Mouse (Mus musculus): ENCODE measurements at regions not wholly inside any gene's neighbourhood (a gene's known extent, or its start where the extent isn't known, plus 50 kb on each side); places are given as distances from the start of the nearest gene placed in this dataset.

DNA sequence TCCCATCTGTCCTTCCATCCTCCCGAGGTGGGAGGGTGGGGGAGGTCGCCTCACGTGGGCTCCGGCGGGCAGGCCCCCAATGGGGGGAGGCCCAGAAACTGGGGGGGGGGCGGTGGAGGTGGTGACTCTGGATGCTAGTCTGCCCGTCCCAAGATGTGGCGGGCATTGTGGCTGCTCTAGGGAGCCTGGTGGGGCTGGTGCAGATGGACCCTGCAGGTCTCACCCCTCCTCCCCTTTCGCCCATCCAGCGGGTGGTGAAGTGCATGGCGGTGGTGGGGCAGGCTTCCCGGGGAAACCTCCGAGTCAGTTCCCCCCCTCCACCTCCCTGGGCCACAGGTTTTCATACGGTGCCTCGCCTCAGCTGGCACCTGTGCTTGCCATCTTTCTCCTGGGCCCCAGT, 88.6 kb downstream of the Inhba start:
- DNase-seq (ENCODE audit: low spot score in 2 of 2): no peak
- intact Hi-C loops (cut with DNase I): no loop called here

DNA sequence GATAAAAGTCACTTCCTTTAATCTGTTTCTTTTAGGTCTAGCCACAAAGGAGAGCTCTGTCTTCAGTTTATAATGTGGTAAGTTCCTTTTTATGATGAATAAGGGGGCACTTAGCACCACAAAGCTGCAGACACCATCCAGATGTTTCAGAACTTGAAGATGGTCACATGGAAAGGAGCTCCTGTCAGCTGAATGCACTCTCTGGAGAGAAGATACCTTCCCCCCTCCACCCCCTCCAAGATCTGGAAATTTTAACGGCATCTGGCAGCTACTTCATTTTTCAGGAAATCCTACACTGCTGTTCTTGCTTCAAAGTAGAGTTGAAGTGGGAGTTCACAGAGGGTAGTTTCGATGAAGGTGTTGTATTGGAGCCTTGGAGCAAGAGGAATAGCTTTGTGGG, 103.2 kb downstream of the Inhba start:
- intact Hi-C loops (cut with DNase I): no loop called here
- no peak for DNase-seq (ENCODE audit: low spot score in 2 of 2)

DNA sequence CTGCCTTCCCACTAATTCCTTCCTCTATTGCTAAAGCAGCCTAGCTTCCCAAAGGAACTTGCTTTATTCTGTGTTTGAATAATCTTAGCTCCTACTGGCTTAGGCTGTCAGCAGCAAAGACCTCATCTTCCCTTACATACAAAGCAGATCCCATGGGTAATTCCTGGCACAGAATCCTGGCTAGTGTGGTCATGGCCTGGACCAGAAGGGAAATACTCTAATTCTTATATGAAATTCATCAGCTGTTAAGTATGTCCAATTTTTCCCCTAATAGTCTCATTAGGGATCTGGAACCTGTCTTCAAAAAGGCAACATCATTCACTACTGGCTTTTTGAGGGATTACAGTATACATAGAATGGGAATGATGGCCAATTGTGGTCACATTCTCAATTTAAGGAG, 135.0 kb downstream of the Inhba start:
- DNase-seq (ENCODE audit: low spot score in 2 of 2): no peak
- intact Hi-C loops (cut with DNase I): no loop called here

DNA sequence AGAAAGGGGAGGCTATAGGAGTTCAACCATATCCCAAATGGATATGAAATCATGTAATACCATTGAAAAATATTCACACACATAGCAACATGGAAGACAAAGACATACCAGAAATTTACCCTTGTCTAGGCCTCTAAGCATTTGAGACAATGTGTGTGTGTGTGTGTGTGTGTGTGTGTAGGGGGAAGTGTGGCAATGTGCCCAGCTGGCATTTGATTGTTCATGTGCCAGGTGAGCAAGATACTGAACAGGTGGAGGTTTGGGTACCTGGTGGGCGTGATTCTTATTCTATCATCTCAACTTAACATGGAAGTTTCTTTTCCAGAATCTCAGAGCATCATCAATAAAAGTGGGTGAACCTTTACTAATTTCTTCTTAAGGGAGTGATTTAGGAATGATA, 143.3 kb downstream of the Inhba start:
- no peak for DNase-seq (ENCODE audit: low spot score in 2 of 2)
- intact Hi-C loops (cut with DNase I): no loop called here

DNA sequence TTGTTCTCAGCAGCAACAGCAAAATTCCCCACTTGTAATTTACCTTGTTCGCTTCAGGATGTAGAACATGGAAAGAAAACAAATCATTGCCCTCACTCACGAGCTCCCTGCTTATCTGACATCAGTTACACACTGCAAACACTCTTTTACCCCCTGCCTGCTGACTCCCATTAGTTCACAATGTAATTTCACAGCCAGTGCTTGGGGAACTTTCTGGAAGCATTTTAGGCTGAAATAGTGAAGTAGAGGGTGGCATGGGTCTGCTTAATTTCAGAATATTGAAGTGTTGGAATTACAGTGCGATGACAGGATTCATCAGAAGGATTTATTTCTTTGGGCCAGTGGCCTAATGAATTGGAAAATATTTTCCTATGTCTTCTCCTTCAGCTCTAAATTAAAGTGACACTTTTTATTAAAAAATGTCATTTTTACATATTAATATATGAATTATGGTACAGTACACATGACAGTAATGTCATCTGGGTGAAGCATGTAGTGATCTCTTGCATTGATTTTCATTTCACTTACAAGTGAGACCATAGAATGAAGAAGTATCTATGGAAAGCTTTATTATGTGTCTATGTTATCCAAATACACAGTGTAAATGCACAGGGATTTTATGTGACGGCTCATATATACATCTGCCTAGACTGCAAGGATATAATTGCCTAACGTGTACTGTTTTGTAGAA, 153.7 kb downstream of the Inhba start:
- DNase-seq (ENCODE audit: low spot score in 2 of 2): no peak
- intact Hi-C loops (cut with DNase I): no loop called here

DNA sequence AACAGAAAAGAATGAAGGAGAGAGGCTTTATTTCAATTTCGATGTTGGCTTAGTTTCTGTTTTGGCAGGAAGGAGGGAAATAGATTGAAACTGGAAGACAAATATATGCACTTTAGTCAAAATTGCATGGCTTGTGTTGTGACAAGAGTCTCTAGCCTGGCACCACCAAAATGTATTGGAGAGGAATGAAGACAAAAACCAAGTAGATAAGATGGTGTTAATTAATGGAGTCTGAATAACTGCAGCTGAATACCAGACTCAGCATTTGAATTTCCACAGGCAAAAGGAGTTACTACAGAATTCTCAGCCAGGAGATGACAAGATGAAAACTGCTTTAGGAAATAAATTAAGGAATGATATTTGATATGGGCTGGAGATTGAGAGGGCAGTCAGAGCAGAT, 185.0 kb downstream of the Inhba start:
- DNase-seq (ENCODE audit: low spot score in 2 of 2): no peak

DNA sequence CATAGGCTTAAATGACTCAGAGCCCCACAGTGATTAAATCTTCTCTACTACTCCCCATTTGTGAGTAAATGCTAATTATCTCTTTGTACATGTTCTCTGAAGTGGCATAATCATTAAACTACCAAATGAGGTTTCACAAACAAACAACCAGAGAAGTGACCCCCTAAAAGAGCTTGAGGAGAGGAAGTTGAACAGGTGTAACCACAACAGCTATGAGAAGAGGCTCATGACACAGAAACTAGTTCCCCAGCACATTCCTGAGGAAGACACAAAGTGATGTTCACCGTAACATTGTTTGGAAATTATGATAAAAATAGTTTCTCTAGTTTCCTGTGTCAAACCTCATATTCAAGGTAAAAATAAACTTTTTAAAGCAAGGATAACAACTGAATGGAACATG, 188.4 kb downstream of the Inhba start:
- intact Hi-C loops (cut with DNase I): no loop called here
- no peak for DNase-seq (ENCODE audit: low spot score in 2 of 2)

More for the DNA sequence above, 185.0 kb downstream of the Inhba start:
- intact Hi-C loops (cut with DNase I): no loop called here

DNA sequence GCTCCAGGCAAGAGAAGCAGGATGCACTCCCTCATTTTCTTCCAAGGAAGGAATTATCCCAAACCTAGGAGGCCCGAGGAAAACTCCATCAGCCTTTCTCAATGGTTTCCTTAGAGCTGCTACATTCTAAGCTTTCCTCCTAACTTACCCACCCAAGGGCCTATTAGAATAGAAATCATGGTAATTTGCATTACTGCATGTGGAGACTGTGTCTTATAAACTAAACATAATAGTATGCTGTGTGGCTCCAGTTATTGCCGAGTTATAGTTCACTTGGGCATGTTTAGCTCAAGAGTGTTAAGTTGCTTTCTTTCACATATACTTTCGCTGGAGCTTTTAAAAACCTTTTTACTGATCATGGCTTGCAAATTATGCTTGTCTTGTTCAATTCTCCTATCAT, 191.5 kb downstream of the Inhba start:
- intact Hi-C loops (cut with DNase I): no loop called here

DNA sequence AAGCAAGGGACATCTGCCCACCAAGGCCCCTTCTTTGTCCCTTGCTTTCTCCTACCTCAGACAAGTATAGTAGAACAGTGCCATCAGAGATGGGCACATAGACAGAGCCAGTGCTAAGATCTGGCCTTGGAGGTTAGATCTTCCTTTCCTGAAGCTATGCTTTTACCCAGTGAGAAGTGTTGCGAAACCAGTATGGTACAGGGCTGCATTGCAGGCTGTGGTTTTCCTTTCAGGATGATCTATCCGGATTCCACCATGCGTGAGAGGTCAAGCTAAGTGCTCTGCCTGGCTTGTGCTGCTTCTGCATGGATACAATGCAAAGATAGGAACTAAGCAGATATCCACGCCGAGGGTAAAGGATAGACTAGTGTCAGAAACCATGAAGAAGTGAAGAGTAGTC, 192.4 kb downstream of the Inhba start:
- DNase-seq (ENCODE audit: low spot score in 2 of 2): no peak
- intact Hi-C loops (cut with DNase I): no loop called here

More for the DNA sequence above, 191.5 kb downstream of the Inhba start:
- no peak for DNase-seq (ENCODE audit: low spot score in 2 of 2)

DNA sequence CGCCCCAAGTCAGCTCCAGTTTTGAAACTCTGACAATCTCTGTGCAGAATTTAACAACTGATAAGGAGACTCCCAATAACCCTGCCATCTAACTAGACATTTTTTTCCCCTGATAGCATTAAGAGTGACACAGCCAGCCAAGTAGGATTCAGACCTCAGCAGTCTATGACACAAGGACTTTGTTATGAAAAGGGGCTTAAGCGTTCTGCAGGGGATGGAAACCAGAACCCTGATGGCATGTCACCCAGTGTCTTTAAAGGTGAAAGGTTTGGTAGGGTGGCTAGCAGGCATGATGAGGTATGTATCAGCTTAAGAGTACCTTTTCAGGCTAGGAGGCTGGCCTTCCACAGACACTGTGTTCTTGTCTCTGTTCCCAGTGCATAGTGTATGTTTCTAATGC, 199.8 kb downstream of the Inhba start:
- intact Hi-C loops (cut with DNase I): no loop called here
- no peak for DNase-seq (ENCODE audit: low spot score in 2 of 2)

DNA sequence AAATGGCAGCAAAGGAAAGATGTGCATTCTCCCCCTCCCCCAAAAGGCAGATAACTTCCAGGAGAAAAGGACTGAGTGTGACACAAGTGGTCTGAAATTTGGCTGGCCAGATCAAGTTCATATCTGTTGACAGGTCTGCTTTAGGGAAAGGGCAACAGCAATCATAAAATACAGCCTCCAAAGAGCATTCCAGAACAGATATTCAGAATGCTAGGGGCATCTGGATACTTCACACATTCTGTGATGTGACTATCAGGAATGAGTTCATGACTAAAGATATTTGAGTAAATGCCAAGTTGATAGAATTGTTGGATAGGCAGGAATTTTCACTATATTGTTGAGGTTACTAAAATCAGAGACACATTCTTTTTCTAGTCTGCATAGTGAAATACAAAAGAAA, 208.2 kb downstream of the Inhba start:
- no peak for DNase-seq (ENCODE audit: low spot score in 2 of 2)
- intact Hi-C loops (cut with DNase I): no loop called here

DNA sequence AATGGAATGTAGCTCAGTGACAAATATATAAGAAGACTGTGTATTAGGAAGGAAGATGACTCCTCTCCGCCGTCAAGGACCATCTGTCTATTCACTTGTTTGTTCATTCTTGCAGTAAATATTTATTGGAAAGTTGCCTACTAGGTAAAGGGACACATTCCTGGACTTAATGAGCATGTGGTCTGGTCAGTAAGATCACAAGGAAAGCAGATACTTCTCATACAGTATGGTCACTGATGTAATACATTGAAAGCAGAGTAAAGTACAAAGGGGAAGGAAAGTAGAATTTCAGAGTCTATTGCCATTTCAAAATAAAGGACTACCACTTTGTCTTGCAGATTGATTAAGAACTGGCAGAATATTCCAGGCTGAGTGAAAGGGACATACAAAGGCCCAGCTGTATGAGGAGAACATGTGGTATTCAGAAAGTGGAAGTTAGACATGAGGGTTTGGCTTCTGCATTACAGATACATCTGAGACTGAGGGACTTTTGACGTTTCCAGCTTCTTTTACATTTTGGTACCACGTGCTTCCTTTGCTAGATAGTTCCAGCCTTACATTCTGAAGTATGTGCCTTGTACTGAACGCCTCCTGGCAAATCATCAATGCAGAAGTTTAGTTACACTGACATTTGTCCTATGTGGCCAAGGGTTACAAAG, 211.4 kb downstream of the Inhba start:
- no peak for DNase-seq (ENCODE audit: low spot score in 2 of 2)
- intact Hi-C loops (cut with DNase I): no loop called here

DNA sequence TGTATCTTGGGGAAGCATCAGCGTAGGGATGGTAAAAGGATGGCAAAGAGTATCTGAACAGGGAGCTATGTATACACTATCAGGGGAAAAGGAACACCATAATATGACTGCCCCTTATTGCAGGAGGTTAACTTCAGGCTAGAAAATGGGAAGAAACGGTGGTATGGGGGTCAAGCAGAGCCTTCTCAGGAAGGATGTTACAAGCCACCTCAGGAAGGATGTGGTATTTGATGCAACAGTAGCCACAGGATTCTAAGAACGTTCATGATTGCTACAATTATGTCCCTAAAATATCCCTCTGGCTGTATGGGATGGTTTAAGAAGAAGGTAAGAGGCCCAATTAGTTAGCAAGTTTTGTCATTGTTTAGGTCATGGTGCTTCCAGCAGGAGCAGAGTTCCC, 249.5 kb downstream of the Inhba start:
- DNase-seq (ENCODE audit: low spot score in 2 of 2): no peak
- intact Hi-C loops (cut with DNase I): no loop called here

DNA sequence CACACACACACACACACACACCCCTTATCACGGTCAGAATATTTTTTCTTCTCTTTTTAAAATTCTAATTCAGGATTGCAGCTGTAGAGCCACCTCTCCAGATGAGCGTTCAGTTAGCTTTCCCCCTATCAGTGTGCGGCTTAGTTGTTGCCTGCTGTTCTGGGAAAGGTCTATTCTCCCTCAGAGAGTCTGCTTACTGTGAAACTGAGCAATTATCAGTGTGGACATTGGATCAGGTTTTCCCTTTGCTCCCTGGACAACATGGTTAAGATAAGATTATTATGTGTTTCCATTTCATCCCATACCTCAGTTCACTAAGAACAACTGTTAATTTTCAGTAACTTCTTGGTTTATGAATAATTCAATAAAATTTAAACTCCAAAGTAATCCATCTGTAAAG, 268.3 kb downstream of the Inhba start:
- DNase-seq (ENCODE audit: low spot score in 2 of 2): no peak
- intact Hi-C loops (cut with DNase I): no loop called here

DNA sequence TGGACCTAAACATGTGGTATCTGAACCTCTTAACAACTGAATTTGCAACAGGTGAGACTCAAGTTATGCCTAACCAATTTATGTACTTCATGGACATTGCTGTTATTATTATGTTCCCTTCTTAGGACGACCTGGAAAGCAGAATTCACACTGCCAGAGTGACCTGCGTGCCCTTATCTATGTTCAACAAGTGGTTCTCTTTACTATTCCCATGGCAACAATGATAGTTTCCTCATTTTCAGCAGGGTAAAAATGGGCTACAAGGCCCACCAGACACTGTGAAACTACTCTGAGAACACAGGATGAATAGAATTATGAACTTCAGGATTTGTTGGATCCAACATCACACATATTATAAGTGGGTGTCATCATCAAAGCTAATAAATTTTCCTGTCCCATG, 269.1 kb downstream of the Inhba start:
- no peak for DNase-seq (ENCODE audit: low spot score in 2 of 2)
- intact Hi-C loops (cut with DNase I): no loop called here

DNA sequence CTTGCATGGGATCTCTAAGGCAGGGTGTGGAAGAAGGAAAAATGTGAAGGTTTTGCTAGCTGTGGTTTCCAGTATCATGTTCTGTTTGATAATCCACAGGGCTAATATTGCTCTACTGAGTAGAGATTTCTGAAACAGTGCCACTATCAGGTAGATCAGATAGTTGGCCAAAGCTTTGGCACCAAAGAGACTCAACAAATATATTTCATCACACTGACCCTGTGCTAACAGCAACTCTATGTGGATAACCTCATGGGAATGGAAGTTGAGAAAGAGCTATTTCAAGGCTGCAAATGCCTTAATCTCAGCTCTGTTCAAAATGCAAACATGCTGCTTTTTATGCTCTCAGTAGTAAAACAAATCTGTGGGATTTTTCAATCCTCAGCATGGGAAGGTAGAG, 270.1 kb downstream of the Inhba start:
- intact Hi-C loops (cut with DNase I): no loop called here
- DNase-seq (ENCODE audit: low spot score in 2 of 2): no peak

DNA sequence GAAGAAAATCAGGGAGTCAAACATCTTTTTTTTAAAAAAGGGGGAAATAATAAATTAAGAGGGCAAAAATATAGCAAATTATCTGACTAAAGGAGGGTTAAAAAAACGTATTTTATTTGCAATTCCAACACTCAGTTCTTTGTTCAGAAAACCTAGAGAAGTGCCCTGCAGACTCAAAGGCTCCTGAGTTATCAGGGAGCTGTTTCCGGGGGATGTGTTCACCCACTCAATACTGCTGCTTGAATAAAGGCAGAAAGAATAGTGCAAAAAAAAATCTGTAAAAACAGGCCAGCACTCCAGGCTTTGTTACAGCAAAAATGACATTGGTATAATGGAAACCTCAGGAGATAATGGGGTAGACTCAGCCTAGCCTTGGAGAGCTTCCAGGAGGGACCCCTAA, 270.6 kb downstream of the Inhba start:
- no peak for DNase-seq (ENCODE audit: low spot score in 2 of 2)
- intact Hi-C loops (cut with DNase I): no loop called here

DNA sequence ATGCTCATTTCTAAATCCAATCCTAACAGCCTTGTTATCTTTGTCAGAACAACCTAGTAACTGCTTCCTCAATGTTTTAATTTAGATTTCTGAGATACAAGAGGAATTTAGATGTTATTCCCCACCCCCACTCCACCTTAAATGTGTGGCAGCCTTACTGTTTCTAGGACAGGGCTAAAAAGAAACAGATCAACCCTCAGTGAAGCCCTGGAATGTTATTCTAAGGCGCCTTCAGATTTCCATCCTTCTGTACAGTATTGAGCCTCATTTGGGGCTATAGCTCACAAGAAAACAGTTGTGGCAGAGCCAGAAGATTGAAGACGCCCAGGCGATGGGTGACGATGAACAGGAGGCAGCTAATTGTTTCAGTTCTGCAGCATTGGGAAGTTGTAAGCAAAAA, 271.7 kb downstream of the Inhba start:
- intact Hi-C loops (cut with DNase I): no loop called here
- no peak for DNase-seq (ENCODE audit: low spot score in 2 of 2)

DNA sequence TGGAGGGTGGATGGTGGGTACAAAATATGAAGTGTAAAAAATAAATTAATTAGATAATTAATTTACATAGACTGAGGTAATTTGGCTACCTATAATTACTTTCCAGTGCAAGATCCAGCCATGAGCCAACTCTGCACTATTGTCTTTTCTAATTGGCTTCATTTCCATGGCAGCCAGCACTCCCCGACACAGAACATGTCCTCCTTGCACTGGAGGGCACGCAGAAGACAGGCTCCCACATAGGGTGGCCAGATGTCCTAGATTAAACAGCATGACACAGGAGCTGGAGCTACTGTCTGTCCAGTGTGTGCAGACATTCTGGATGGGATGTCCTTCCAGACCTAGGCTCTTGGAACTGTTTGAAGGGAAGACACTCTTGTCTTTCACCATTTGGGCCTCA, 278.0 kb downstream of the Inhba start:
- no peak for DNase-seq (ENCODE audit: low spot score in 2 of 2)
- intact Hi-C loops (cut with DNase I): no loop called here

DNA sequence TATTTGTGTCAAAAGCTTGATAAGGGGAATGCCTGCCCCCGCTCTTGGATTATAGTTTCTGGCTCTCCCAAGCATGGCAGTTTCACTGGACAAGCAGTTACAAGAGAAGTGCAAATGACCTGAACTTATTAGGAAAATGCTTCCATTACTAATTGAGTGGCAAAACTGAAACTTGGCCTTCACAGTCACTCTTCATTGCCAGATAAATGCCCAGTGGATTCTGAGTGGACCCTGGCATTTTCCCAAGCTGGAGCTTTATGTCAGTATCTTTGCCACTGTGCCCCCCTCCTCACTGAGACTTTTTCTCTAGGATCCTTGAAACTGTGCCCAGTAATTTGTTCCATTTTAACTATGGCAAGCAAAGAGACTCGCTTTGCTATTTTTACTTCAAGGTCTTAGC, 279.1 kb downstream of the Inhba start:
- intact Hi-C loops (cut with DNase I): no loop called here
- no peak for DNase-seq (ENCODE audit: low spot score in 2 of 2)

DNA sequence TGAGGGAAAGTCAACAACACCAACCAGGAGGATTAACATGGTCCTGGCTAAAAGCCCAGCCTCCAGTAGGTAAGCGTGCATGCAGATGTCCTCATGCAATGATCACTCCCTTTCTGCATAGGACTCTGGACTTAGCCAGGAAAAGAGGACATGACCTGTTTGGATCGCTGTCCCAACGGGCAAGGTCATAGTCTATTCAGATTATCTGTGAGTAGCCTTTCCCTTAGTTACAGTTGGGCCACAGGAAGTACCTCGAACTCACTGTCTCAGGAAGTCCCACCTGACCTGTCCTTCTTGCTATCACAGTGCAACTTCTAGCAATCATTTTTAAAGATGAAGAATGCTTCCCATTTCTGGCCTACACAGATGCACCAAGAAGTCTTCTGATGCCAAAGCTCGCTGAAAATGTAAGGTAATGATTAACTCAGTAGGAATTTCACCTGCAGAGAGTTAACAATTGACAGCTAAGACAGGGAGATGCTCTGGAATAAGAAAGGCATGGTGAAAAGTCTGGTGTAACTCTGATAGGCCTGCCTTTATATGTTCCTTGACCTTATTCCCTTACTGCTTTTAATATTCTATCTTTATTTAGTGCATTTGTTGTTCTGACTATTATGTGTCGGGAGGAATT, 280.1 kb downstream of the Inhba start:
- intact Hi-C loops (cut with DNase I): no loop called here
- no peak for DNase-seq (ENCODE audit: low spot score in 2 of 2)

Data from left cerebral cortex, postnatal 36 days (tissue).